Mouse (Mus musculus): ENCODE results near the gene Fam209.
A peak's percentile ranks its signal among the peaks of the same experiment; 100 is the strongest.

Gene Fam209

DNA sequence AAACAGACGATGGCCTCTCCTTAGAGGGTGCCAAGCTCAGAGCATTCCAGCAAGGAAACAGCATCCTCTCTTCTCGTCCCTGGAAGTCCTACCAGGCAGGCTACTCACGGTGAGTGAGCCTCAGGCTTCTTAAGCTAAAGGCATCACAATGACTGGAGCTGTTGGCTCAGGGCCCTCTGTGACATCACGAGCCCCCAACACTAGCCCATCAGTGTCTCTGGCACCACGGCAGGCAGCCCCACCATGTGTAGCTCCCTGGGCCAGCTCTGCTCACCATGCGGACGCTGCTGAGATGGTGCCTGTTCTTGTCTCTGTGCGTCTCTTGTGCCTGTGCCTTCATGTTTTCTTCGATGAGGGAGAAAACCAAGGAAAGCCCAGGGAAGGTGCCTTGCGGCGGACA lies at the start of gene Fam209:
Gene Fam209 (plus strand): TSS at position 203 of the 400 bp plus-strand sequence.
- TF ChIP-seq POU5F1 (IDR thresholded peaks at IDR 0.05; ENCODE audit: borderline replicate concordance, low read length) (no peak), NANOG (IDR thresholded peaks at IDR 0.05; ENCODE audit: borderline replicate concordance, low read length) (no peak), CTCF (conservative IDR thresholded peaks at IDR 0.05; ENCODE audit: low read length) (no peak)
- no peaks in the 10 kb centered on the region for H3K27me3 ChIP-seq (ENCODE audit: insufficient read depth, low read length)
- H3K4me1 ChIP-seq (replicated peaks; ENCODE audit: low read depth, low read length): peaks cover 5% of the 10 kb centered on the region; the same call in 1 of the 2 replicates
- H3K36me3 ChIP-seq (ENCODE audit: insufficient read depth, low read length): peaks cover 27% of the 10 kb centered on the region
- no peaks in the 10 kb centered on the region for H3K9me3 ChIP-seq (ENCODE audit: low read length)
- no peak within 1 kb of the TSS for H3K4me3 ChIP-seq (replicated peaks; ENCODE audit: low read length)

DNA sequence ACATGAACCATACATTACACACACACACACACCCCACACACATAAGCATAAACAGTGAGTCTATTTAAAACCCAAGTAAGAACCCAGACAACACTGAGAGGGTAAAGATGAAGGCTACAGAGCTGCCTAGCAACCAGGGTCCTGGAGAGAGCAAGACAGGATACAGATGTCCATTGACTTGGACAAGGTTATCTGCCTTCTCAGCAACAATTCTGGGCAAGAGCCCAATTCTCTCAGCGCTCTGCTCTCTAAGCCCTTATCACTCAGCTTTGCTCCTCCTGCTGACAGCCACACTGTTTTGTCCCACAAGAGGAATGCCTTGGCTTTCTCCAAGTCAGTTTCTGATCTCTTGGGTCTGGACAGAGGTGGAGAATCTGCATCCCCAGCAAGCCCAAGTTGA lies 41.7 kb upstream of the Fam209 start:
- no peaks in the 10 kb centered on the region for H3K9me3 ChIP-seq (ENCODE audit: low read length)

GRCm38 (mm10) chr2:172433746-172434145 lies 38.6 kb upstream of the Fam209 start:
- Histone ChIP-seq H3K4me1 (replicated peaks; ENCODE audit: low read depth, low read length) (peaks cover 6% of the 10 kb centered on the region), H3K4me3 (replicated peaks; ENCODE audit: low read length) (no peak overlapping the region), H3K27me3 (ENCODE audit: insufficient read depth, low read length) (no peaks in the 10 kb centered on the region), H3K36me3 (ENCODE audit: insufficient read depth, low read length) (peaks cover 27% of the 10 kb centered on the region; the same call in 1 of the 2 replicates), H3K9me3 (ENCODE audit: low read length) (no peaks in the 10 kb centered on the region)
- TF ChIP-seq CTCF (conservative IDR thresholded peaks at IDR 0.05; ENCODE audit: low read length) (no peak), NANOG (IDR thresholded peaks at IDR 0.05; ENCODE audit: borderline replicate concordance, low read length) (no peak), POU5F1 (IDR thresholded peaks at IDR 0.05; ENCODE audit: borderline replicate concordance, low read length) (no peak)

More for the DNA sequence above, 41.7 kb upstream of the Fam209 start:
- Histone ChIP-seq H3K4me1 (replicated peaks; ENCODE audit: low read depth, low read length) (peaks cover 3% of the 10 kb centered on the region), H3K4me3 (replicated peaks; ENCODE audit: low read length) (no peak overlapping the region), H3K27me3 (ENCODE audit: insufficient read depth, low read length) (no peaks in the 10 kb centered on the region), H3K36me3 (ENCODE audit: insufficient read depth, low read length) (peaks cover 50% of the 10 kb centered on the region)
- no peak for TF ChIP-seq NANOG (IDR thresholded peaks at IDR 0.05; ENCODE audit: borderline replicate concordance, low read length)
- TF ChIP-seq POU5F1 (IDR thresholded peaks at IDR 0.05; ENCODE audit: borderline replicate concordance, low read length): no peak
- no peak for TF ChIP-seq CTCF (conservative IDR thresholded peaks at IDR 0.05; ENCODE audit: low read length)

- H3K36me3 ChIP-seq (ENCODE audit: insufficient read depth, low read length): peaks cover 3% of the 10 kb centered on the region; the same call in 1 of the 2 replicates
- H3K4me3 ChIP-seq (replicated peaks; ENCODE audit: low read length): no peak overlapping the region
- no peaks in the 10 kb centered on the region for H3K9me3 ChIP-seq (ENCODE audit: low read length)
- TF ChIP-seq CTCF (conservative IDR thresholded peaks at IDR 0.05; ENCODE audit: low read length) (no peak), POU5F1 (IDR thresholded peaks at IDR 0.05; ENCODE audit: borderline replicate concordance, low read length) (no peak), NANOG (IDR thresholded peaks at IDR 0.05; ENCODE audit: borderline replicate concordance, low read length) (no peak)
- H3K27me3 ChIP-seq (ENCODE audit: insufficient read depth, low read length): no peaks in the 10 kb centered on the region
- peaks cover 26% of the 10 kb centered on the region for H3K4me1 ChIP-seq (replicated peaks; ENCODE audit: low read depth, low read length)
Measured at GRCm38 (mm10) chr2:172437371-172437952, 34.9 kb upstream of the Fam209 start.

DNA sequence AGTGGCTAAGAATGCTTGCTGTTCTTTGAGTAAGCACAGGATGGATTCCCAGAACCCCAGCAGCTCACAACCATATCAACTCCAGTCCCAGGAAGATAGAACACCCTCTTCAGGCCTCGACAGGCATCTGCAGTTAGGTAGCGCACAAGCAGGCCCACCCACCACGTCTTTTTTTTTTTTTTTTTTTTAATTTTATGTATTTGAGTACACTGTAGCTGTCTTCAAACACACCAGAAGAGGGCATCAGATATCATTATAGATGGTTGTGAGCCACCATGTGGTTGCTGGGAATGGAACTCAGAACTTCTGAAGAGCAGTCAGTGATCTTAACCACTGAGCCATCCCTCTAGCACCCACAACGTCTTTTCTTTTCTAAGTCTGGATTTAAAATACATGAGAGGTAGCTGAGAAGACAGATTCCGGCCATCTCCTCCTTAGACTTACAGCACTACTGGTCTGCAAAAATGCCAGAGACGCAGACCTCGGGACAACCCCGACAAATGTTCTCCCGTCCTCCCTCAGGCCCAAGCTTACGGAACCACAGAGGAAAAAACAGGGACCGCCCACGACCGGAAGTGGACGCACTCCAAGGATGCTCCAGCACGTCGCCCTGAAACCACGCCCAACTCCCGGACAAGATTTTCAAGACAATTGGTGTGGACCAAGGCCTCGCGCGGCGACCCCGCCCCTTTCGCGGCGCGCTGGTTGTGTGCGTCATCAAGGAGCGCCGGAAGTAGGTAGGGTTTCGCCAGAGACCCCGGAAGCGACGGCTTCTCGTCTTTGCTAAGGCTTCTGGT lies 32.3 kb upstream of the Fam209 start, which contains the start of gene Rtf2:
Gene Rtf2 (plus strand): TSS at position 714 of the 797 bp plus-strand sequence.
- no peak for TF ChIP-seq POU5F1 (IDR thresholded peaks at IDR 0.05; ENCODE audit: borderline replicate concordance, low read length)
- TF ChIP-seq NANOG (IDR thresholded peaks at IDR 0.05; ENCODE audit: borderline replicate concordance, low read length): no peak
- no peak for TF ChIP-seq CTCF (conservative IDR thresholded peaks at IDR 0.05; ENCODE audit: low read length)
- peaks cover 27% of the 10 kb centered on the region for H3K4me1 ChIP-seq (replicated peaks; ENCODE audit: low read depth, low read length)
- peak within 1 kb of the TSS; percentile 92 for H3K4me3 ChIP-seq (replicated peaks; ENCODE audit: low read length)

GRCm38 (mm10) chr2:172440640-172441005 lies 31.7 kb upstream of the Fam209 start:
- no peaks in the 10 kb centered on the region for H3K9me3 ChIP-seq (ENCODE audit: low read length)
- TF ChIP-seq NANOG (IDR thresholded peaks at IDR 0.05; ENCODE audit: borderline replicate concordance, low read length) (no peak), POU5F1 (IDR thresholded peaks at IDR 0.05; ENCODE audit: borderline replicate concordance, low read length) (no peak), CTCF (conservative IDR thresholded peaks at IDR 0.05; ENCODE audit: low read length) (no peak)
- H3K27me3 ChIP-seq (ENCODE audit: insufficient read depth, low read length): no peaks in the 10 kb centered on the region
- H3K36me3 ChIP-seq (ENCODE audit: insufficient read depth, low read length): peaks cover 16% of the 10 kb centered on the region
- peak overlapping the region; percentile 92 for H3K4me3 ChIP-seq (replicated peaks; ENCODE audit: low read length)
- peaks cover 27% of the 10 kb centered on the region for H3K4me1 ChIP-seq (replicated peaks; ENCODE audit: low read depth, low read length)

More for the DNA sequence above, 32.3 kb upstream of the Fam209 start, which contains the start of gene Rtf2:
- no peaks in the 10 kb centered on the region for H3K27me3 ChIP-seq (ENCODE audit: insufficient read depth, low read length)
- peaks cover 12% of the 10 kb centered on the region for H3K36me3 ChIP-seq (ENCODE audit: insufficient read depth, low read length)
- no peaks in the 10 kb centered on the region for H3K9me3 ChIP-seq (ENCODE audit: low read length)

- peaks cover 27% of the 10 kb centered on the region for H3K4me1 ChIP-seq (replicated peaks; ENCODE audit: low read depth, low read length)
- H3K9me3 ChIP-seq (ENCODE audit: low read length): no peaks in the 10 kb centered on the region
- H3K4me3 ChIP-seq (replicated peaks; ENCODE audit: low read length): peak overlapping the region; percentile 92
- H3K36me3 ChIP-seq (ENCODE audit: insufficient read depth, low read length): peaks cover 22% of the 10 kb centered on the region
- no peak for TF ChIP-seq CTCF (conservative IDR thresholded peaks at IDR 0.05; ENCODE audit: low read length)
- H3K27me3 ChIP-seq (ENCODE audit: insufficient read depth, low read length): no peaks in the 10 kb centered on the region
Measured at GRCm38 (mm10) chr2:172441176-172441575, 31.1 kb upstream of the Fam209 start.

- TF ChIP-seq POU5F1 (IDR thresholded peaks at IDR 0.05; ENCODE audit: borderline replicate concordance, low read length) (no peak), CTCF (conservative IDR thresholded peaks at IDR 0.05; ENCODE audit: low read length) (no peak), NANOG (IDR thresholded peaks at IDR 0.05; ENCODE audit: borderline replicate concordance, low read length) (no peak)
Measured at GRCm38 (mm10) chr2:172445617-172446016, 26.7 kb upstream of the Fam209 start.

More at GRCm38 (mm10) chr2:172445617-172446016, 26.7 kb upstream of the Fam209 start:
- H3K4me3 ChIP-seq (replicated peaks; ENCODE audit: low read length): no peak overlapping the region
- H3K36me3 ChIP-seq (ENCODE audit: insufficient read depth, low read length): peaks cover 66% of the 10 kb centered on the region
- H3K9me3 ChIP-seq (ENCODE audit: low read length): no peaks in the 10 kb centered on the region
- H3K27me3 ChIP-seq (ENCODE audit: insufficient read depth, low read length): no peaks in the 10 kb centered on the region
- peaks cover 27% of the 10 kb centered on the region for H3K4me1 ChIP-seq (replicated peaks; ENCODE audit: low read depth, low read length)
